Mouse (Mus musculus) hindbrain, embryonic 10.5 days (tissue): ENCODE measurements at regions not wholly inside any gene's neighbourhood (a gene's known extent, or its start where the extent isn't known, plus 50 kb on each side); places are given as distances from the start of the nearest gene placed in this dataset.

ENCODE experiments used
- DNase-seq: peaks from one replicate; pipeline ENCODE4 v3.0.0-alpha.2; 2017; ENCODE audit warnings: low spot score
- H3K27ac ChIP-seq: fragments of 300-500 bp; sonication (generic); 2 replicates; pipeline ENCODE4 v1.5.1; 2016; ENCODE audit warnings: mild to moderate bottlenecking, moderate library complexity
- H3K27me3 ChIP-seq: fragments of 300-500 bp; sonication (generic); 2 replicates; pipeline ENCODE4 v1.6.1; 2016; ENCODE audit warnings: mild to moderate bottlenecking; ENCODE audit not compliant: poor library complexity, insufficient read depth, severe bottlenecking
- H3K36me3 ChIP-seq: fragments of 300-500 bp; sonication (generic); 2 replicates; pipeline ENCODE4 v1.6.1; 2016; ENCODE audit warnings: mild to moderate bottlenecking, moderate library complexity
- H3K4me1 ChIP-seq: fragments of 300-500 bp; sonication (generic); replicated peaks from 2 replicates; pipeline ENCODE4 v1.6.1; 2016; ENCODE audit warnings: mild to moderate bottlenecking
- H3K4me3 ChIP-seq: fragments of 300-500 bp; sonication (generic); 2 replicates; pipeline ENCODE4 v1.5.1; 2016; ENCODE audit warnings: mild to moderate bottlenecking, moderate library complexity
- H3K9me3 ChIP-seq: fragments of 300-500 bp; sonication (generic); 2 replicates; pipeline ENCODE4 v1.6.1; 2016; ENCODE audit warnings: mild to moderate bottlenecking, moderate library complexity
- WGBS: fragments of 180-500 bp; shearing (Covaris S2); methylation state at CpG from one replicate; pipeline ENCODE4 v1.1.7; 2016; 5-methylcytosine and 5-hydroxymethylcytosine counted together

DNA sequence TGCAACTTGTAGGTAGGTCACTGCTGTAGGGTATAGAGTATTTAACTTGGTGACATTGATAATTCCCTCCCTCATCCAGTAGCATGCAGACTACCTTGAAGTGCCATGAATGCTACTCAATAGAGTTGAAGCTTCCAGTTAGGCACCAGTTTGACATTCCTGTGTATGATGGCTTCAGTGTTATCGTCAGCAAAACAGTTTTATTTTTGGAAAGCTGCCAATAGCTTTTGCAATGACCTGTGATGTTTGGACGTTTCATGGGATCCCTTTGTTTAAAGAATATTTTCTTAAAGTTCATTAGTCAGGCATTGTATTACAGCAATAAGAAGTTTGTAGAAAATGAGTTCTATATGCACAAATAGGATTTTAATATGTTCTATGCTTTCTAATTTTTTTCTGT, 547.6 kb downstream of the Flrt2 start:
- Histone ChIP-seq H3K4me3 (no peak overlapping the region), H3K27me3 (no peaks in the 10 kb centered on the region), H3K4me1 (no peaks in the 10 kb centered on the region), H3K36me3 (no peaks in the 10 kb centered on the region), H3K9me3 (no peaks in the 10 kb centered on the region), H3K27ac (no peak overlapping the region)
- 77% methylated on average over 2 of the region's 2 CpGs for WGBS
- no peak for DNase-seq

DNA sequence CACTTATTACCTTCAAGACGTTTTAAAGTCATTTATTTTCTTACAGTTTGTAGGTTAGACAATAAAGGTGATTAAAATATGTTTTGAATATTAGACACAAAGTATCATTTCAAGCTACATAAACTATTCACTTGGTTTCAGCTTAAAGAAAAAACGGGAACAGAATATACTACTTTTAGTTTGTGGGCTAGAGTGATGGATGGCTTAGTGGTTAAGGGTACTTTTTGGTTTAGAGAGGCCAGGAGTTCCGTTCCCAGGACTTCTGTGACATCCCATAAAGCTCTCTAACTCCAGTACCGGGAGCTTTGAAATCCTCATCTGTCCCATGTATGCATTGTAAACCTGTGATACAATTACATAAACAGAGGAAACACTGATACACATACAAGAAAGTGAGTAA, 570.0 kb downstream of the Flrt2 start:
- 73% methylated on average over 4 of the region's 4 CpGs for WGBS
- Histone ChIP-seq H3K4me3 (no peak overlapping the region), H3K4me1 (no peaks in the 10 kb centered on the region), H3K36me3 (no peaks in the 10 kb centered on the region), H3K9me3 (no peaks in the 10 kb centered on the region), H3K27me3 (no peaks in the 10 kb centered on the region), H3K27ac (no peak overlapping the region)
- no peak for DNase-seq

DNA sequence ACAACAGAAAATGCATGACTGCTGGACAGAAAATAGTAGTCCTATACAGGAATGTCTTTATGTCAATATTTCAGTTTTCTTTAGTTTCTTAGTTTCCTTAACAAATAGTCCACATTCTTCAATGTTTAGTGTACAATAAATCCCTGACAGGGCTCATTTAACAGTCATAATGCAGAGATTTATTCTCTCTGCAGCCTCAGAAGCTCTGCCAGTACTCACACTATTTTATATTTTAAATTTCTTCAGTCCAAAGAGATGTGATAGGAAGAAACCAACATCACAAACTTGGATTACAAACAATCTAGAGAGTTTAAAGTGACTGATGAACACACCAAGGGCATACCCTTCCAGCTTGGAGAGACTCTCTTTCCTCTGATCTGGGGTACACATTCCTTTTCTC, 583.9 kb downstream of the Flrt2 start:
- Histone ChIP-seq H3K27ac (no peak overlapping the region), H3K36me3 (no peaks in the 10 kb centered on the region)

DNA sequence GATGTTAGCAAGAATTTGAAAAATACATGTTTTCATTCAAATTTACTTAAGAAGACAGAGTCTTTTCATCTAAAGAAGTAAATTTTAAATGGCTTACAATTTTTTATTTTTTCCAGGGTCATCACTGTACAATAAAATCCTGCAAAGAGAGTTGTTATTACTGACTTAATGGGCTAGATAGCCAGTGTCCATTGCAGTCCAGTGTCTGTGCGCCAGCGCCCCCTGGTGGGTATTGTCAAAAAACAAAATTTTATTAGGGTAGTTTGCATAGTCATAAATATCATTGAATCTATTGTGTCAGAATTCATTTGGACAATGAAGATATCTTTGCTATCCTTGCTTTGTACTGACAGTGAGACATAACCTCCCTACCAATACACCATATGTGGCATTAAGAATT, 619.1 kb downstream of the Flrt2 start:
- H3K36me3 ChIP-seq: no peaks in the 10 kb centered on the region
- H3K27ac ChIP-seq: no peak overlapping the region
- no peak overlapping the region for H3K4me3 ChIP-seq
- peak; percentile 42 for DNase-seq
- no peaks in the 10 kb centered on the region for H3K4me1 ChIP-seq
- no peaks in the 10 kb centered on the region for H3K9me3 ChIP-seq
- H3K27me3 ChIP-seq: no peaks in the 10 kb centered on the region
- 3% methylated on average over 2 of the region's 2 CpGs for WGBS

More for the DNA sequence above, 583.9 kb downstream of the Flrt2 start:
- no peaks in the 10 kb centered on the region for H3K9me3 ChIP-seq
- H3K27me3 ChIP-seq: no peaks in the 10 kb centered on the region
- no peaks in the 10 kb centered on the region for H3K4me1 ChIP-seq
- H3K4me3 ChIP-seq: no peak overlapping the region
- no peak for DNase-seq

DNA sequence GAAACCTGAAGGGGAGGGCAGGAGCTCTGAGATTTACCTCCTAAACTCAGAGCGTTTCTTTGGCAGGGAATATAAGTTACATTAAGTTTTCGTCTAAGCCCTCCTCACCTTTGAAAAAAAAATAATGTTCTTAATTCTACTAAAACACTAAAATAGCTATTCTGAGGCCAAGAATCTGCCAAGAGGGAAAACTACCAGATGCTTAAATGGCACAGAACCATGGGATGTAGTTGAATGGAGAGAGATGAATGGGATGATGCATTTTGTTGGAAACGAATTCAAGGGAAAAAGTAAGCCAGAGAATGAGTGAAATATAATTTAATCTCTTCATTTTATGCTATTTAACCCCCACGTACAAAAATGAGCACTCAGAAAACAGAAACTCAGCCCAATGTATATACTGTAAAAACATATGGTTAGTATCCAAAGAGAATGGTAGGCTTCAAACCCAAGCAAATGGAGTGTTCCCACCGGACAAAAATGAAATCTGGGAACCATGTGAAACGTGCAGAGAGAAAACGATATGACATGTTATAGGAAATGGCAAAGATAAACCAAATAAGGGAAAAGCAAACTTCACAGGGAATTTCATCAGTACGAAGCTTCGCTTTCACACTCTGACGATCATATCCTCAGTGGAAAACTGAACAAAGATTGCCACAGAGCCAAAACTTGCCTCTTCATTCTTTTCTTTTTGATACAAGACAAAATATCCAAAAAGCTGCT, 631.2 kb downstream of the Flrt2 start:
- Histone ChIP-seq H3K27ac (no peak overlapping the region), H3K4me1 (no peaks in the 10 kb centered on the region), H3K4me3 (no peak overlapping the region), H3K9me3 (no peaks in the 10 kb centered on the region), H3K36me3 (no peaks in the 10 kb centered on the region), H3K27me3 (no peaks in the 10 kb centered on the region)
- WGBS: 88% methylated on average over 10 of the region's 10 CpGs
- no peak for DNase-seq

DNA sequence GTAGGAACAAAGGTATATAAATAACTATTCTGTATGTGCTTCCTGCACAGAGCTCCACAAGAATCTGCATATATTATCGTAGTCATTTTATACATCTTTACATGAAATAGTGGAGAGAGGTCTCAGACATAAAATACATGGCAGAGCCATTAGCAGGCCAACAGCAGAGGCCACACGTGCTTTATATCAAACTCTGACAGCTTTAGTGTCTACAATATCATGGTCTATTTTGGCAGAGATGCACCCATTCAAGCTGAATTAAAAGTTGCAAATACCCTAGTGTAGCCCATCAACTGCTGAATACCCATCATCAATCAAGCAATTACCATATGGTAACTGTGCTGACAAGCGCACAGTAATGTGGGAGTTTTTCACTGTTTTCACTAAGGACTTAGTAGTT, 659.1 kb downstream of the Flrt2 start:
- Histone ChIP-seq H3K4me3 (no peak overlapping the region), H3K9me3 (no peaks in the 10 kb centered on the region), H3K4me1 (no peaks in the 10 kb centered on the region), H3K27me3 (no peaks in the 10 kb centered on the region), H3K27ac (no peak overlapping the region), H3K36me3 (no peaks in the 10 kb centered on the region)
- DNase-seq: no peak
- WGBS: 80% methylated on average over 3 of the region's 3 CpGs

DNA sequence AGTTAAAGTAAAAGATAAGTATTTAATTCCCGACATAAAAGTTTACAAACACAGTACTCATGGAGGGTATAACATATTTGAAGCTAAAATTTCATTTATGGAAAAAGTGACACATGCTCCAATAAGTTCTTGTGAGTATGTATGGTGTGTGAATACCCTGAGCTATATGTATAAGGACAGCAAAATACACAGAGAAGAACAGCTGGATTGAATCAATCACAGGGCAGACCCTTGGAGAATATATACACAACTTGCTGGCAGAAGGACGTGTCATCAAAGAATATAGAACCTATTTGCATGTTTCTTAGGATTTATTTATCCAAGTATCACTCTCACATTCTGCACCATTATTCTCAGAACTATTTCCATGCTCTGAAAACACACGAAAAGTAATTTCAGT, 686.9 kb downstream of the Flrt2 start:
- WGBS: 74% methylated on average over 3 of the region's 3 CpGs
- H3K27ac ChIP-seq: no peak overlapping the region
- no peaks in the 10 kb centered on the region for H3K9me3 ChIP-seq
- no peak overlapping the region for H3K4me3 ChIP-seq
- no peaks in the 10 kb centered on the region for H3K4me1 ChIP-seq
- DNase-seq: no peak
- H3K27me3 ChIP-seq: no peaks in the 10 kb centered on the region
- H3K36me3 ChIP-seq: no peaks in the 10 kb centered on the region

DNA sequence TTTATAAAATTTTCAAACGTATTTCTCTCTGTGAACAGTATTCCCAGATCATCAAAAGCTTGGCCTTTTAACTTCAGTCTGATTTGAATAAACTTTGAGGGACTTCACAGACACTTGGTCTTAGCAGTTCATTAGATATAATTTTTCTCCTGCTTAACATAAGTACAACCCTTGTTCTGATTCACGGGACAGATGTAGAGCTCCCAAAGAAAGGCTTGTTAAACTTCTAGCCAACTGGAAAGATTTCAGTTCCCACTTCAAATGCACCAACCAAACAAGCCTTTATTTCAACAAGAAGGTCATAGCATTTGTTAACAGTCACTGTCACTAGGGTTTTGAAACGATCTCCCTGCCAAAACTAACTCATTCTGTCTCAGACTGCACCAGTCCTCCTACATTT, 727.1 kb downstream of the Flrt2 start:
- Histone ChIP-seq H3K27ac (no peak overlapping the region), H3K9me3 (no peaks in the 10 kb centered on the region), H3K36me3 (no peaks in the 10 kb centered on the region), H3K27me3 (no peaks in the 10 kb centered on the region), H3K4me1 (no peaks in the 10 kb centered on the region), H3K4me3 (no peak overlapping the region)
- 70% methylated on average over 3 of the region's 3 CpGs for whole genome bisulfite sequencing
- no peak for DNase-seq

DNA sequence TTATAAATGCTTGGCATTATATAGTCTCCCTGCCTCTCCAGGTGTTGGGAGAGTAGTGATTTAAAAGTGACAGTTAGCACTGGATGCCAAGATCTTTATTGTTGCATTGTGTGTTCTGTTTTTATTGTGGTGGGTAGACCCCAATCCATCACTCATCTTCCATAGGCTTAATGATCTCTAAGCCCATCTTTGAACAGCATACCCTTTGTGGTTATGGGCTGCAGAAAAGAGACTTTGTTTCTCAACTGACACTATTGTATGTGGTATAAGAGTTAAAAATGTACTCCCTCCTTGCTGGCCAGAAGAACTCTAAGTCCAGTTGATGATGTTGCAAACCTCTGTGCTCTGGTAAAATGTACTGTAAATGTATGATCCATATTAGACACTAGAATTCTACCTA, 727.5 kb downstream of the Flrt2 start:
- DNase-seq: no peak
- no peak overlapping the region for H3K4me3 ChIP-seq
- H3K27me3 ChIP-seq: no peaks in the 10 kb centered on the region
- no peaks in the 10 kb centered on the region for H3K4me1 ChIP-seq
- no peaks in the 10 kb centered on the region for H3K36me3 ChIP-seq
- no peaks in the 10 kb centered on the region for H3K9me3 ChIP-seq
- H3K27ac ChIP-seq: no peak overlapping the region

DNA sequence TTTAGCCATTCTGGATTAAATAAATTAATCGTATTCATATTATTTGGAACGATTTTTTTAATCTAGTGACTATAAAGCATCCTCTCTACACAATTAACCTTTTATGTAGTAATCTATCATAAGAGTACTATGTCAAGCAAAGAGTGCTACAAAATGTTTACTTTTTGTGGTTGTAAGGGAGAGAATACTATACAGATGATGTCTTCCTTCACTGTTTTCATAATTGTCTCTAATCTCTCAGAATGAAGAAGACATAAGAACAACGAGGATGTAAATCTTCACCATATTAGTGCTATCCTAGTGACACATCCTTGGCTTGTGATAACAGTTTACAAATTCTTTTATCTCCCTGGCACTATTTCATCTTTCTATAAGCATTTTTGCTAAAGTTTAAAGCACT, 735.6 kb downstream of the Flrt2 start:
- WGBS: 87% methylated on average over 3 of the region's 3 CpGs
- DNase-seq: no peak
- no peaks in the 10 kb centered on the region for H3K36me3 ChIP-seq
- no peaks in the 10 kb centered on the region for H3K27me3 ChIP-seq
- no peaks in the 10 kb centered on the region for H3K9me3 ChIP-seq
- H3K27ac ChIP-seq: no peak overlapping the region
- no peak overlapping the region for H3K4me3 ChIP-seq
- H3K4me1 ChIP-seq: 0 out of 2 replicates have a peak, but pooled peaks cover 3% of the 10 kb centered on the region

DNA sequence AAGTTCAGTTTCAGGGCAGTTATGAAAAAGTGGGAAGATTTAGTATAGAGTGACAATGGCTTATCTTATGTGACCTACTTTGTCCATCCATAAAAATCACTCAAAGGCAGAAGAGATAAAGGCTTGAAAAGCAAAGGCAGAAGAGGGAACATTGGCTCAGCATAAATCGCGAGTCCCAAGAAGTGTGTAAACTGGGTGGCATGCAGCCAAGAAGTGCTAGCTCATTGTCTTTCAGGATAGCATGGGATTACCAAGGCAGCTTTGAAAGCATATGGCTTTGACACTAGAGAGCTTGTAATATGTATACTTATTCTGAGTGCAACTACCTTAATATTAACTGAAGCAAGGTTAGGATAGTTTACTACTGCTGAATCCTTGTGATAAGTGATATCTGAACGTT, 750.5 kb downstream of the Flrt2 start:
- WGBS: 88% methylated on average over 3 of the region's 3 CpGs
- Histone ChIP-seq H3K36me3 (no peaks in the 10 kb centered on the region), H3K9me3 (no peaks in the 10 kb centered on the region), H3K27ac (no peak overlapping the region), H3K4me3 (no peak overlapping the region), H3K4me1 (no peaks in the 10 kb centered on the region), H3K27me3 (no peaks in the 10 kb centered on the region)
- DNase-seq: no peak

DNA sequence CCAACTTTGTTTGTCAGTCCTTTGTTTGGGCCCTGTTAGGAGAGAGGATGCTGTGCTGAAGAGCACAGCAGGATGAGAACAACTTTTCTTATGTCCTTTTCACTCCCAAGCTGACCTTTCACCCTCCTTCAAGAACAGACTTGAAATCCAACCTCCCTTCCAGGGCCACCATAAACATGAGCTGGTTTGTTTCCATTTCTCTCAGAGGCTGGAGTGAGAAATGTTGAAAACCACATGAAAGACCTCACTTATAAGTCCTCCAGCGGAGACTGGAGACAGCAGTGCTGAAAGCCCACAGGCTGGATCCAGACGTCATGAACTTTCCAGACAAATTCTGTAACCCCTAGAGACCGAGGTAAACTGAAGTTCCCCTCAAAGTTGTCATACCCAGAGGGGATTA, 761.3 kb downstream of the Flrt2 start:
- H3K4me1 ChIP-seq: peaks cover 8% of the 10 kb centered on the region; the same call in 1 of the 2 replicates
- DNase-seq: peak; percentile 18
- H3K27ac ChIP-seq: no peak overlapping the region
- no peaks in the 10 kb centered on the region for H3K27me3 ChIP-seq
- no peak overlapping the region for H3K4me3 ChIP-seq
- no peaks in the 10 kb centered on the region for H3K9me3 ChIP-seq
- whole genome bisulfite sequencing: 5% methylated on average over 3 of the region's 3 CpGs
- no peaks in the 10 kb centered on the region for H3K36me3 ChIP-seq

DNA sequence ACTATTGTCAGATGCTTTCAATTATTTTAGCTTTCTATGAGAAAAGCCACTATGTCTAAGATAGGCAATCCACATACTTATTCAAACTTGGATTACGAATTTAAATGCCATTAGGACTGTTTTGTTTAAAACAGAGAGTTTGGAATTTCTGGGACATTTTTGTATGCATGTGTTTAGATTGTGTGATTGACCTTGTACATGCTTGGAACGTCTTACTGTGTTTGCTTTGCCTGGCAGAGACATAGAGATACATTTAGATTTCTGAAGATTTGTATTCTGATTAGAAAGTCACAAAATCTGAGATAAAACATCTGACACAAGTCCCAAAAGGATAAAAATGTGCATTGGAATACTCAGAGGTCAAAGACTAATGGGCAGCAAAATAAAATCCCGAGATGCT, 784.3 kb downstream of the Flrt2 start:
- Histone ChIP-seq H3K9me3 (no peaks in the 10 kb centered on the region), H3K27me3 (no peaks in the 10 kb centered on the region), H3K4me3 (no peak overlapping the region), H3K36me3 (no peaks in the 10 kb centered on the region), H3K27ac (no peak overlapping the region), H3K4me1 (no peaks in the 10 kb centered on the region)
- DNase-seq: no peak
- WGBS: 73% methylated on average over 3 of the region's 3 CpGs

DNA sequence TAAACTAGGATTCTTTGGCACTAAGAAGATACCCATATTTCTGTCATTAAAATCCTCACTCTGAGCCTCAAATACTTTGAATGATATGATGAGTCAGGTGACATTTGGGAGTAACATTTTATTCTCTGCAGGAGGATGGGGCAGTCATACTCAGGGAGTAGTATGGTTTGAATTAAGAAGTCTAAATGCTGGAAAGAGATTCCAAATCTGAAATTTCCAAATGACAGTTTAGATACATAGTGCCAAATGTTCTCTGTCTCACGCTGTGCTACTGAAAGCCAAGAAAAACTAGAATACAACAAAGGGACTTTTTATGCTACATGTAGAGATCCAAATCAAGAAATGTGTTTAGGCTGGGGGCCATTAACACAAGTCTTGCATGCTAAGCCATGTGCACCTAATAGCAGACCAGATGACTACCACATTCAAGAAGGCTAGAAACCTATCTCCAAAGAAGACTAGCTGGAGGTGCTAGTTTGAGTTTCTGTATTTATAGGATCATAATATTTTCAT, 796.5 kb downstream of the Flrt2 start:
- WGBS: 91% methylated on average over 1 of the region's 1 CpGs

More for the DNA sequence above, 796.5 kb downstream of the Flrt2 start:
- Histone ChIP-seq H3K4me3 (no peak overlapping the region), H3K9me3 (no peaks in the 10 kb centered on the region), H3K4me1 (no peaks in the 10 kb centered on the region), H3K36me3 (no peaks in the 10 kb centered on the region), H3K27me3 (no peaks in the 10 kb centered on the region), H3K27ac (no peak overlapping the region)
- DNase-seq: no peak
